Mouse (Mus musculus) forebrain, embryonic 14.5 days (tissue): ENCODE measurements around the gene Pak1. TPM values are rescaled to one million over a fixed set of nuclear protein-coding genes. Genes with fewer than 3 reads are reported as not detected.
A peak's percentile ranks its signal among the peaks of the same experiment; 100 is the strongest.

Experiments
- ATAC-seq: fragments of 200-750 bp; cut with Nextera tagmentation; 2 replicates; pipeline ENCODE4 v1.8.0; 2017; ENCODE audit warnings: mild to moderate bottlenecking, moderate library complexity
- DNase-seq: peaks from one replicate; pipeline ENCODE4 v3.0.0-alpha.2; 2015; ENCODE audit warnings: low spot score
- H3K27ac ChIP-seq: fragments of 300-500 bp; sonication (generic); 2 replicates; pipeline ENCODE4 v1.5.1; 2014; ENCODE audit warnings: low read depth, mild to moderate bottlenecking, control low read depth, low read length, moderate library complexity
- H3K27me3 ChIP-seq: fragments of 300-500 bp; sonication (generic); replicated peaks from 2 replicates; pipeline ENCODE4 v1.6.1; 2014; ENCODE audit warnings: low read length, control low read depth, mixed read lengths; ENCODE audit not compliant: control insufficient read depth, insufficient read depth
- H3K36me3 ChIP-seq: fragments of 300-500 bp; sonication (generic); 2 replicates; pipeline ENCODE4 v1.6.1; 2014; ENCODE audit warnings: low read length, control low read depth; ENCODE audit not compliant: control insufficient read depth, insufficient read depth
- H3K4me1 ChIP-seq: fragments of 300-500 bp; sonication (generic); 2 replicates; pipeline ENCODE4 v1.6.1; 2014; ENCODE audit warnings: antibody characterized with exemption, low read length, control low read depth; ENCODE audit not compliant: control insufficient read depth, insufficient read depth
- H3K4me2 ChIP-seq: fragments of 300-500 bp; sonication (generic); 2 replicates; pipeline ENCODE4 v1.6.1; 2014; ENCODE audit warnings: mild to moderate bottlenecking, control low read depth, low read length
- H3K4me3 ChIP-seq: fragments of 300-500 bp; sonication (generic); 2 replicates; pipeline ENCODE4 v1.5.1; 2014; ENCODE audit warnings: low read depth, low read length, control low read depth
- H3K9ac ChIP-seq: fragments of 300-500 bp; sonication (generic); 2 replicates; pipeline ENCODE4 v1.6.1; 2014; ENCODE audit warnings: mild to moderate bottlenecking, low read length, control low read depth, moderate library complexity
- H3K9me3 ChIP-seq: fragments of 300-500 bp; sonication (generic); replicated peaks from 2 replicates; pipeline ENCODE4 v1.6.1; 2016; ENCODE audit warnings: low read length, control low read depth, mixed read lengths; ENCODE audit not compliant: control insufficient read depth
- WGBS: fragments of 180-500 bp; shearing (Covaris S2); extraction: QIAGEN DNeasy Blood & Tissue Kit; methylation state at CpG from one replicate; pipeline ENCODE4 v1.1.7; 2014; 5-methylcytosine and 5-hydroxymethylcytosine counted together
- polyA plus RNA-seq: library from polyadenylated mRNA; unstranded; fragments of >200 nt; fragmentation: Nextera tagmentation; extraction: Ambion mirVana; gene quantifications from 2 replicates; pipeline ENCODE4 v1.2.1, GENCODE M21; 2014

Pak1 gene
- 131 and 140 TPM in 2 replicates for polyA plus RNA-seq

DNA sequence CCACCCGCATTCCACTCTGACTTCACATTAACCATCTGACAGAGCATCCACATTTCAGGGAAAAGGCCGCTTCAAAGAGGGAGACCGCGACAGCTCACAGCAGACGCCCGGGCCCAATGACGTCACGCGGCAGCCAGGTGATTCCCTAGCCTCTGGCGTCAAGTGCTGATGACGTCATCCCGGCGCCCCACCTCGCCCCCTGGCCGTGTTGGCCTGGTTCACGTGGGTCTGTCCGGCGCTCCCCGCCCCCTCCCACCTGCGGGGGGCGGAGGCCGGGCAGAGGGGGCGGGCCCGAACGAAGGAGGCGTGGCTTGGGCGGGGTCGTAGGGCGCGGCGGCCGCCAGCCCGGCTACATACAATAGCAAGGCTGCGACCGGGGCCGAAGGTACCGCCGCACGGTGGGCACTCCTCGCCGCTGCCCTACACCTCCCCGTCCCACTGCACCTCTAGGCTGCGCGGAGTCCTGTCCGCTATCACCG, at the start of gene Pak1:
TSS of gene Pak1 (plus strand) at position 352 of the 479 bp plus-strand sequence.
- Histone ChIP-seq H3K4me1 (peaks cover 4% of the 10 kb centered on the region; the same call in 1 of the 2 replicates), H3K36me3 (no peaks in the 10 kb centered on the region), H3K4me2 (peak within 1 kb of the TSS; percentile 77), H3K27ac (peak within 1 kb of the TSS; percentile 49), H3K27me3 (0 out of 2 replicates have a peak, but pooled peaks cover 3% of the 10 kb centered on the region), H3K9me3 (no peaks in the 10 kb centered on the region), H3K4me3 (peak within 1 kb of the TSS; percentile 82), H3K9ac (peak within 1 kb of the TSS; percentile 87)
- ATAC-seq (peak; percentile 92), DNase-seq (peak; percentile 87)
- WGBS = under 1% methylated on average over 41 of the region's 46 CpGs

DNA sequence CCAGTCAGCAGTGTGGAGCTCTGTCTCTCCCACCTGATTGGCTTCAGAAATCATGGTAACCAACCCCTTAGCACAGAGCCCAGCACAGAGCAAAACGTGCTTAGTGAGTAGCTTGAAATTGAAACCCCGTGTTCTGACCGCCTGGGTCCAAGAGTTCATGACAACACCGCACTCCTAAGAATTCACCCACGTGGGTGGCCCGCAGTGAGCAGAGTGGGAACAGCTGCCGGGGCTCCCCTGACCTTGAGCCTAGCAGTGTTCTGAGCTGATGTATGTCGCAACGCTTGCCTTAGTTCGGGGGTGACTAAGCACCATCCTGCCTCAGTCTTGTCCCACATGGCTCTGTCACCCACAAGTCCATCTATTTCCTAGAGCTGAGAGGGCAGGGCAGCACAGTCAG, 47.4 kb upstream of the Pak1 start:
- H3K4me2 ChIP-seq = no peak overlapping the region
- no peaks in the 10 kb centered on the region for H3K9me3 ChIP-seq
- ATAC-seq = no peak
- WGBS = 43% methylated on average over 10 of the region's 10 CpGs
- peaks cover 3% of the 10 kb centered on the region; the same call in 1 of the 2 replicates for H3K4me1 ChIP-seq
- no peaks in the 10 kb centered on the region for H3K36me3 ChIP-seq
- no peak overlapping the region for H3K9ac ChIP-seq
- no peak overlapping the region for H3K4me3 ChIP-seq
- DNase-seq = no peak
- no peaks in the 10 kb centered on the region for H3K27me3 ChIP-seq
- H3K27ac ChIP-seq = no peak overlapping the region

- H3K4me1 ChIP-seq = 0 out of 2 replicates have a peak, but pooled peaks cover 3% of the 10 kb centered on the region
- H3K27me3 ChIP-seq = no peaks in the 10 kb centered on the region
- no peak overlapping the region for H3K27ac ChIP-seq
- H3K9me3 ChIP-seq = no peaks in the 10 kb centered on the region
- 0% methylated on average over 1 of the region's 1 CpGs for WGBS
- no peak overlapping the region for H3K9ac ChIP-seq
- ATAC-seq (no peak), DNase-seq (no peak)
- H3K4me2 ChIP-seq = no peak overlapping the region
- no peak overlapping the region for H3K4me3 ChIP-seq
- H3K36me3 ChIP-seq = no peaks in the 10 kb centered on the region
Measured at GRCm38 (mm10) chr7:97741756-97742291, 46.5 kb upstream of the Pak1 start.

DNA sequence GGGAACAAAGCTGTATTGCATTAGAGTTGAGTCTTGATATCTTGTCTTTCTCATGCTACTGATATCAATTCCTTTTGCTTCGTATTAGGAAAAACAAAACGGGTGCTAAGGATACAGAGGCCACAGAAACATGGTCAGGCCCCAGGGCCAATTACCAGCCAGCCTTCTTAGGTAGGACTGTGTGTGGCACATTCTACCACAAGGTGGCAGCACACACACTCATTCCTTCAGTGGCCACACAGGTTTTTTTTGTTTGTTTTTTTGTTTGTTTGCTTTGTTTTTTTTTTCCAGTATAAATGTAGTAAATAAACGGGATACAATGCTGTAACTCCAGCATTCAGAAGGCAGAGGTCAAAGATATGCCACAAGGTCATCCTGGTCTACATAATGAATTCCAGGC, 43.0 kb upstream of the Pak1 start:
- ATAC-seq = peak; percentile 59
- no peaks in the 10 kb centered on the region for H3K9me3 ChIP-seq
- no peak overlapping the region for H3K4me3 ChIP-seq
- no peak overlapping the region for H3K4me2 ChIP-seq
- DNase-seq = peak; percentile 84
- H3K27ac ChIP-seq = no peak overlapping the region
- no peaks in the 10 kb centered on the region for H3K36me3 ChIP-seq
- H3K9ac ChIP-seq = no peak overlapping the region
- 15% methylated on average over 3 of the region's 3 CpGs for WGBS
- no peaks in the 10 kb centered on the region for H3K27me3 ChIP-seq
- H3K4me1 ChIP-seq = peaks cover 2% of the 10 kb centered on the region; the same call in 1 of the 2 replicates

DNA sequence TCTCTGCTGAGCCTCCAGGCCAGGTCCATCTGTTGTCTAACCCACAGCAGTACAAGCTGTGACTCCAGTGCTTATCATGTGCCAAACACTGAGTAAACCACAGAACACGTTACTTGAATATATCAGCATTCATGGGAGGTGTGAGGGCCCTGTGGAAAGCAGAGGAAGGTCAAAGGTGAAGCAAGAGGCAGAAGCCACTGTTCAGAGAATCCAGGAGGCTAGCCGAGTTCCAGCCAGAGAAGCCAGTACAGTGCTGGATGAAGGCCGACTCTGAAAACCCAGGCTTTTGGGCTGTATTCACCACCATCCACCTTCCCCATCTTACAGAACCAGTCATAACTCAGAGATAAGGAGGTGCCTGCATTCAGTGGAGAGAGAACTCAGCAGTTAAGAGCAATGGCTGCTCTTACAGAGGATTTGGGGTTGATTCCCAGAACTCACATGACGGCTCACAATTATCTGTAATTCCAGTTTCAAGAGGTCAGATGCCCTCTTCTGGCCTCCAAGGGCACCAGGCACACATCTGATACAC, 41.1 kb upstream of the Pak1 start:
- no peak overlapping the region for H3K4me3 ChIP-seq
- H3K27me3 ChIP-seq = no peaks in the 10 kb centered on the region
- peaks cover 2% of the 10 kb centered on the region; the same call in 1 of the 2 replicates for H3K4me1 ChIP-seq
- no peak for DNase-seq
- H3K36me3 ChIP-seq = no peaks in the 10 kb centered on the region
- ATAC-seq = no peak
- no peaks in the 10 kb centered on the region for H3K9me3 ChIP-seq
- WGBS = 79% methylated on average over 4 of the region's 4 CpGs
- no peak overlapping the region for H3K9ac ChIP-seq
- H3K27ac ChIP-seq = no peak overlapping the region
- H3K4me2 ChIP-seq = no peak overlapping the region

DNA sequence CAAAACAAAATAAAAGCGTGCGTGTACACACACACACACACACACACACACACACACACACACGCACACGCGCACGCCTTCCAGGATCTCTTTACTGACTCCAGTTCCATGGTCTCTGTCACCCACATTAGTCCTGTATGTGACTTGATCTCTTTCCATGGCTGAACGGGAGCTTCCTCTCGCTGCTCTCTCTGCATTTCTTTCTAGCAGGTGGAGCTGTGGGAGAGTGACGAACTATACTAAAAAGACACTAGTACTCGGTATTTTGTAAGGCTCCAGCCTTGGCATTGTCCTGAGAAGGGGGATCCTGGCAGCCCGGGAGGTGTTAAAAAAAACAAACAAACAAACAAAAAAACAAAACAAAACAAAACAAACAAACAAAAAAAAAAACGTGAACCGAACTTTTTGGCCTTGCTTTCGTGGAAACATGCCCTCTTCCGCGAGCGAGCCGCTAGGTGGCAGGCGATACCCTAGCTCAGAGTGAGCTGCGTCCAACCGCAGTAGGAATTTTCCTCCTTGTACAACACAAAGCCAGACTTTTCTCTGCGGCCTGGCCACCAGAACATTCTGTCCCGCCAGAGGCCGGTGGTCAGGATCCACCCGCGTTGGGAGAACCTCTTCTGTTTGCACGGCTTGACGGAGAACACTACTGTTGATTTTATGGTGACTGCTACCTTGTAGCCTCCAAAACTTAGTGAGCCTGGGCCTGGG, 40.4 kb upstream of the Pak1 start:
- peak; percentile 78 for ATAC-seq
- Histone ChIP-seq H3K9me3 (no peaks in the 10 kb centered on the region), H3K4me1 (peaks cover 2% of the 10 kb centered on the region; the same call in 1 of the 2 replicates), H3K4me2 (no peak overlapping the region), H3K27me3 (no peaks in the 10 kb centered on the region), H3K27ac (no peak overlapping the region), H3K9ac (no peak overlapping the region), H3K36me3 (no peaks in the 10 kb centered on the region), H3K4me3 (no peak overlapping the region)
- 27% methylated on average over 28 of the region's 28 CpGs for WGBS
- DNase-seq = peak; percentile 91

DNA sequence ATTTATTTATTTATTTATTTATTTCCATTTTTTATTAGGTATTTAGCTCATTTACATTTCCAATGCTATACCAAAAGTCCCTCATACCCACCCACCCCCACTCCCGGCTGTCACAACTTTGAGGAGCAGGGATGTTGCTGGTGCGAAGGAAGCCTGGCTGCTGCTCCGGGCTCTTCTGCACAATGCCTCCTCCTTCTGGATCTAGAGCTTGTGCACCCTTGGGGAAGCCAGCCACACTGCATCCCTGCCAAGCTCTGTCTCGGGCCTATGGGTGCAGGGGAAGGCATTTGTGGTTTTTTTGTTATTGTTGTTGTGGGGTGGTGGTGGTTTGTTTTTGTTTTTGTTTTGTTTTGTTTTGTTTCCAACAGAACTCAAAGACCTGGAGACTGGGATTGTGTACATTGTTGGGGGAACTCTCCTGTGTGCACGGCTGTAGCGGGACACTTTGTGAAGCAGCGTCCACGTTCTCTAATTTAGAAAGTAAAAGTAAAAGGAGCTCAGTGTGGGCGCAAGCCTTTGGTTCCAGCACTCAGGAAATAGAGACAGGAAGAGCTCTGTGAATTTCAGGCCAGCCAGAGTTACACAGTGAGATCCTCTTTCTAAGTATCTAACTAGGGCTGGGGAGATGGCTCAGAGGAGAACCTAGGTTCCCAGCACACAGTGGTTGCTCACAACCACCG, 39.7 kb upstream of the Pak1 start:
- H3K4me1 ChIP-seq = peaks cover 2% of the 10 kb centered on the region; the same call in 1 of the 2 replicates
- no peak overlapping the region for H3K4me3 ChIP-seq
- peak overlapping the region; percentile 31 for H3K4me2 ChIP-seq
- H3K9me3 ChIP-seq = no peaks in the 10 kb centered on the region
- no peaks in the 10 kb centered on the region for H3K27me3 ChIP-seq
- no peak for DNase-seq
- peak; percentile 48 for ATAC-seq
- no peaks in the 10 kb centered on the region for H3K36me3 ChIP-seq
- H3K27ac ChIP-seq = no peak overlapping the region; the same call in 1 of the 2 replicates
- 52% methylated on average over 10 of the region's 10 CpGs for WGBS
- no peak overlapping the region for H3K9ac ChIP-seq

DNA sequence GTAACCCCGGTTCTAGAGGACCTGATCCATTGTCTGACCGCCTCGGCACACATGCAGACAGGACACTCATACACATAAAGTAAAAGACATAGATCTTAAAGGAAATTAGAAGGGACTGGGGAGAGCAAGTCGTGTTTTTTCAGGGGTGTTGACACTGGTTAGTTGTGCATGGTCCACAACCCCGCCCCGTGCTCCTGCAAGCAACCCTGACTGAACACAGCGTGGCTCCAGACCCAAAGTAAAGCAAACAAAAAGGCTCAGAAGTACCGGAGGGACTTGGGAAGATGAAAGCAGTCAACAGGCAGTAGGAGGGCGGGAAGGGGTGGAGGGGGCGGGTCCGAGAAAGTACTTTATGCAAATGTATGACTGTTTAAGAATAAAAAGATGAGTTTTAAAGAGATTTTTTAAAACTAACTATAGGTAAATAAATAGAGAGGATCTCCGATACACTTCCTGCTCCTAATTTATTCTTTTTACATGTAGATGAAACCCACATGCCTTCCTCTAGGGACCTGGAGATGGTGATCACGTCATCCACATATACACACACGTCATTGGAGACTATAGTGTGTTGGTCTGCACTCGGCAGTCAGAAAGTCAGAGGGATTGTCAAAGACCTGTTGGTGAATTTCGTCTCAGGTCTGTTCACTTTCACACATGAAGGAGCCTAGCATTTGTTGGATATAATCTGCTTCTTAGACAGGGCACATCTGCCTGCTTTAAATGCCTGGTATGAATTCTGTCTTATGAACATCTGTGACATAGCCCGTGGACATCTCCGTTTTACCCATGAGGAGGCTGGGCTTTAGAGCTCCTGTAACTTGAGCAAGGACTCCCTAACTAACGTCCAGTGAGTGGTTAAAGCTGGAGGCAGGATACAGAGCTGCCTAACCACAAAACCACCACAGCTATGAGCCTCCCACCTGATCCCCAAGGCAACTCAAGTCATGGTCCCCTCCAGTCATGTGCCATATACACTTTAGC, 38.8 kb upstream of the Pak1 start:
- Histone ChIP-seq H3K9me3 (no peaks in the 10 kb centered on the region), H3K36me3 (no peaks in the 10 kb centered on the region), H3K4me2 (peak overlapping the region; percentile 31), H3K27me3 (no peaks in the 10 kb centered on the region), H3K27ac (no peak overlapping the region), H3K4me3 (no peak overlapping the region), H3K4me1 (peaks cover 2% of the 10 kb centered on the region; the same call in 1 of the 2 replicates), H3K9ac (no peak overlapping the region)
- no peak for DNase-seq
- no peak for ATAC-seq
- WGBS = 25% methylated on average over 19 of the region's 19 CpGs
